Mouse (Mus musculus) thymus, adult 2 months (tissue): ENCODE measurements around the gene Arl5c. TPM values are rescaled to one million over a fixed set of nuclear protein-coding genes. Genes with fewer than 3 reads are reported as not detected.
A peak's percentile ranks its signal among the peaks of the same experiment; 100 is the strongest.

Experiments used
- DNase-seq: peaks from one replicate; pipeline ENCODE4 v3.0.0; 2021
- H3K27ac ChIP-seq: fragments of 200-500 bp; 2 replicates; pipeline ENCODE4 v1.5.1; 2012; ENCODE audit warnings: low read length, control low read depth; ENCODE audit not compliant: control insufficient read depth, insufficient read depth
- H3K27me3 ChIP-seq: fragments of 200-500 bp; 2 replicates; pipeline ENCODE4 v1.6.1; 2012; ENCODE audit warnings: mild to moderate bottlenecking, low read length, moderate library complexity, mixed read lengths; ENCODE audit not compliant: control insufficient read depth, insufficient read depth
- H3K36me3 ChIP-seq: fragments of 200-500 bp; 2 replicates; pipeline ENCODE4 v1.6.1; 2012; ENCODE audit warnings: mild to moderate bottlenecking, low read length, moderate library complexity; ENCODE audit not compliant: control insufficient read depth, insufficient read depth
- H3K4me1 ChIP-seq: fragments of 200-500 bp; replicated peaks from 2 replicates; pipeline ENCODE4 v1.6.1; 2012; ENCODE audit warnings: low read length; ENCODE audit not compliant: control insufficient read depth, insufficient read depth
- H3K4me3 ChIP-seq: fragments of 200-500 bp; 2 replicates; pipeline ENCODE4 v1.5.1; 2012; ENCODE audit warnings: mild to moderate bottlenecking, low read length, control low read depth, moderate library complexity; ENCODE audit not compliant: control insufficient read depth, insufficient read depth
- CTCF ChIP-seq: fragments of 200-500 bp; IDR thresholded peaks from 2 replicates; pipeline ENCODE4 v1.5.1; 2012; ENCODE audit warnings: mild to moderate bottlenecking, control low read depth, low read length, moderate library complexity, borderline replicate concordance; ENCODE audit not compliant: control insufficient read depth, poor library complexity, insufficient read depth; ENCODE audit errors: extremely low read depth
- POLR2A ChIP-seq: fragments of 200-500 bp; IDR thresholded peaks from 2 replicates; pipeline ENCODE4 v1.6.1; 2012; ENCODE audit warnings: mild to moderate bottlenecking, low read length, control low read depth, moderate library complexity; ENCODE audit not compliant: control insufficient read depth, poor library complexity, insufficient read depth; ENCODE audit errors: extremely low read depth
- WGBS: fragments of 180-500 bp; shearing (Covaris S2); methylation state at CpG from one replicate; pipeline ENCODE4 v1.1.7; 2018; 5-methylcytosine and 5-hydroxymethylcytosine counted together
- polyA plus RNA-seq: library from polyadenylated mRNA; depleted of rRNA; stranded (reverse); fragments of >200 nt; gene quantifications from 2 replicates; pipeline ENCODE4 v1.2.3, GENCODE M21; 2012

The Arl5c gene
- polyA plus RNA-seq, 1 experiment, result 217 TPM

DNA sequence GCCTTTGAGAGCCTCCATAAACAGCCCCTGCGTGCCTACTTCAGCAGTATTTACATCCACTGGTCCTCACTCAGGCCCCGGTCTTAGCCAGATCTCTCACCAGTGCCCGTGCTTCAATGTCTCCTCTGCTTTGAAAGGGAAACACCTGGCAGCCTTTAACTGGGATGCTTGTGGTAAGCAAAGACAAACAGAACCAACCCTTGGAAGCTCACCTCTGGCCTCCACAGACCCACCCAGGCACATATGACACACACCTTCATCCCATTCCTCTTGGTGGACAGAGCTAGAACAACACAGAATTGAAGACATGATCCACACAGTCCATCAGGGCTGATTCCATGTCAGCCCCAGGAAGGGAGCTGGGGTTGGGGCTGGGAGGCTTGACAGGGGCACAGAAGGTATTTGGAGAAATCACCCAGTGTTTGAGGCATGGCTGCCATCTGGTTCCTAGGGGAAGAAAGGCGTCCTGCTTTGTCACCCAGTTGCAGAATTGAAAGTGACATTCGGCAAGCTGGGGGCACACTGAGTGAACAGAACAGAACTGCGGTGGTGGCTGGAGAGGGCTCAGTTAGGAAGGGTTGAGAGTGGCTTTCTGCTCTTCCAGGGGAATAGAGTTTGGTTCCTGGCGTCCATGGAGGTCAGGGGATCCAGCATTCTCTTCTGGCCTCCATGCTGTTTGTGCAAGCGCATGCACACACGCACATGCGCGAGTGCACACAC is 2.3 kb upstream of the Arl5c start:
- Histone ChIP-seq H3K27ac (peak overlapping the region; percentile 99), H3K36me3 (peaks cover 3% of the 10 kb centered on the region; the same call in 1 of the 2 replicates), H3K4me3 (peak overlapping the region; percentile 6; the same call in 1 of the 2 replicates), H3K4me1 (peaks cover 67% of the 10 kb centered on the region), H3K27me3 (no peaks in the 10 kb centered on the region)
- no peak for DNase-seq
- TF ChIP-seq POLR2A (no peak), CTCF (no peak)
- WGBS, result 50% methylated on average over 11 of the region's 11 CpGs

DNA sequence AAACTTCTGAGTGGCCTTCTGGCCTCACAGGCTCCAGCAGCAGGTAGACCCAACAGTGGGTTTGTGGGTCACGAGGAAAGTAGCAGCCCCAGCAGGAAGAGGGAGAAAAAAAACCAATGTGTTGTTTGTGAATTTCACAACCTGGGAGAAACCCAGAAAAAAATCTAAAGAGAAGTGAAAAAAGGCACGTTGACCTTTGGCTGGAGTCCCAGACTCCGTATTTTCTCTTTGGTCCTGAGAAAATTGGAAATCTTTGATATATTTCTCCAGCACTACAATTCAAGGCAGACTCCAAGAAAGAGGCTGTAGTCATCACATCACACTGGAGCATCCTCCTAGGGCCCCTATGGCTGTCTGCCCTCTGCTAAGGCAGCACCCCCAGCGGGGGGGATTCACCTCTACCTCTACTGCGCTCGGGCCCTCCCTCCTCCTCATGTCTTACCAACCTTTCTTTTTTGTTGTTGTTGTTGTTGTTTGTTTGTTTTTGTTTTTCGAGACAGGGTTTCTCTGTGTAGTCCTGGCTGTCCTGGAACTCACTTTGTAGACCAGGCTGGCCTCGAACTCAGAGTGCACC is 1.5 kb upstream of the Arl5c start:
- 70% methylated on average over 8 of the region's 8 CpGs for WGBS
- peak overlapping the region; percentile 99 for H3K27ac ChIP-seq
- H3K4me1 ChIP-seq, result peaks cover 66% of the 10 kb centered on the region
- TF ChIP-seq POLR2A, result no peak
- no peak for TF ChIP-seq CTCF
- no peaks in the 10 kb centered on the region for H3K27me3 ChIP-seq
- peak overlapping the region; percentile 6; the same call in 1 of the 2 replicates for H3K4me3 ChIP-seq
- DNase-seq, result no peak
- H3K36me3 ChIP-seq, result peaks cover 8% of the 10 kb centered on the region; the same call in 1 of the 2 replicates

DNA sequence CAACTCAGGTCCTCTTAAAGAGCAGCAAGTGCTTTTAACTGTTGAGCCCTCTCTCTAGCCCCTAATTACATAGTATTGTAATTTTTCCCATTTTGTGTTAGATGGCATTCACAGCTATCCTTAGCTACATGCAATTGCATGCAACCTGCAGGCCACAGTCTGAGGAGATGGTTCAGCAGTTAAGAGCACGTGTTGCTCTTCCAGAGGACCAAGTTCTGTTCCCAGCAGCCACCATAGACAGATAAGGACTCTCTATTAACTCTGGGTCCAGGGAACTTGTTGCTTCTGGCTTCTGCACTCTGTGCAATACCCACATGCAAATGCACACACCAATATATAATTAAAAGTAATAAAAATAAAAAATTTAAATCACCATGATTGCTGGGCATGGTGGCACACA is 710 bp upstream of the Arl5c start:
- no peak for TF ChIP-seq CTCF
- no peak for TF ChIP-seq POLR2A
- no peak for DNase-seq
- peaks cover 15% of the 10 kb centered on the region; the same call in 1 of the 2 replicates for H3K36me3 ChIP-seq
- H3K4me1 ChIP-seq, result peaks cover 61% of the 10 kb centered on the region
- no peaks in the 10 kb centered on the region for H3K27me3 ChIP-seq
- no peak overlapping the region for H3K4me3 ChIP-seq
- WGBS, result 70% methylated on average over 1 of the region's 1 CpGs
- peak overlapping the region; percentile 99 for H3K27ac ChIP-seq

DNA sequence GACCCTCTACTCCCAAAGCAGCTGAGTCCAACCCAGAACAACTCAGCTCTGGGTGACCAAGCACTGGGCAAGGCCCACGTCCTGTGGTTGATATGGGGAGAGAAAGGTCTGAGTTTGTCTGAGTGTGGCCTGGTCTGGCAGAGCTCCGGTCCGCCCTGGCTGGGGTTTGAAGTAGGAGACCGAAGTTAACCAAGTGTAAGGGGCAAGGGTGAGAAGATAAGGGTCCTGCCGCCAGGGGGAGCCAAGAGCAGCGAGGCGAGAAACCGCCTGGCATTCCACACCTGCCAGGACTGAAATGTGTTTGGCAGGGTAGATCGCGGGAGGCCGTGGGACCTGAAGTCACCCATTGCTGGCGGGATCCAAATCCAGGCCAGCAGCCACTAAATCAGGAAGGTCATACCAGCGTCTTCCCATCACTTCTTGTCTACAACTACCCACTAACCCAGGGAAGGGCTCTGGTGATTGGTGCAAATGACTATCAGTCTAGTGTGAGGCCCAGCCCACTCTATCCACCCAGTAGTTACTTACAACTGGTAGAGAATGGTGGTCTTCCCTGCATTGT is 1.4 kb downstream of the Arl5c start:
- TF ChIP-seq CTCF, result peak; percentile 96
- TF ChIP-seq POLR2A, result peak; percentile 50; the same call in 1 of the 2 replicates
- peak overlapping the region; percentile 99 for H3K27ac ChIP-seq
- H3K4me3 ChIP-seq, result peak overlapping the region; percentile 95
- peaks cover 15% of the 10 kb centered on the region; the same call in 1 of the 2 replicates for H3K36me3 ChIP-seq
- H3K27me3 ChIP-seq, result no peaks in the 10 kb centered on the region
- peaks cover 54% of the 10 kb centered on the region for H3K4me1 ChIP-seq
- DNase-seq, result peak; percentile 95
- WGBS, result under 1% methylated on average over 13 of the region's 13 CpGs

DNA sequence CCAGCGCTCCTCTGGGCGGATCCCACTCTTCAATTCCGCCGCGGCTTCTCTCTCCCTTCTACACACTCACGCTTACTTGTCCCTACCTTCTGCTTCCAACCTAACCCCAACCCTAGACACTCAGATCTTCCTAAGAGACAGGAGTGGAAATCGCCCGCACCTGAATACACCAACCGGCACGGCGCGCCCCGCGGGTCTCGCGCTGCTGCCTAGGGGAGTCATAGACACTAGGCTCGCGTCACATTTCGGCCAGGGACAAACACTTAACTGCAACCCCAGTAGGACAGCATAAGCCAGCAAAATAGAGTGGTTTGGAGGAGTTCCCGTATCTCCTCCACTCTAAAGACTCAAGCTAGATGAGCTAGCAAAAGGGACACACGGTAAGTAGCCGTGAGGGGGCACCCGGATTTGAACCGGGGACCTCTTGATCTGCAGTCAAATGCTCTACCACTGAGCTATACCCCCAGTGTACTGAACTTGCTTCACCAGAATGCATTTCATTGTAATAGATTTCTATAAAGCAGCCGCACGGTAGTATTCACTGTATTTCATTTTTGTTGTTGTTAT is 7.4 kb downstream of the Arl5c start:
- Histone ChIP-seq H3K27ac (peak overlapping the region; percentile 95), H3K27me3 (no peaks in the 10 kb centered on the region), H3K4me1 (peaks cover 49% of the 10 kb centered on the region), H3K36me3 (peaks cover 15% of the 10 kb centered on the region; the same call in 1 of the 2 replicates), H3K4me3 (peak overlapping the region; percentile 100)
- under 1% methylated on average over 26 of the region's 26 CpGs for WGBS
- DNase-seq, result peak; percentile 90
- TF ChIP-seq POLR2A, result no peak
- 0 out of 2 replicates have a peak, but pooled peaks have one; percentile 32 for TF ChIP-seq CTCF
